Mouse (Mus musculus) urinary bladder, postnatal 25 days (tissue): ENCODE measurements at regions not wholly inside any gene's neighbourhood (a gene's known extent, or its start where the extent isn't known, plus 50 kb on each side); places are given as distances from the start of the nearest gene placed in this dataset.
"Not testable (repeated sequence)": the region's sequence is repeated elsewhere in the genome, so short reads cannot be mapped to it uniquely, and the experiment has no call there.

Source experiments
- DNase-seq: peaks from one replicate; pipeline ENCODE4 v3.0.0; 2022; ENCODE audit warnings: low spot score

DNA sequence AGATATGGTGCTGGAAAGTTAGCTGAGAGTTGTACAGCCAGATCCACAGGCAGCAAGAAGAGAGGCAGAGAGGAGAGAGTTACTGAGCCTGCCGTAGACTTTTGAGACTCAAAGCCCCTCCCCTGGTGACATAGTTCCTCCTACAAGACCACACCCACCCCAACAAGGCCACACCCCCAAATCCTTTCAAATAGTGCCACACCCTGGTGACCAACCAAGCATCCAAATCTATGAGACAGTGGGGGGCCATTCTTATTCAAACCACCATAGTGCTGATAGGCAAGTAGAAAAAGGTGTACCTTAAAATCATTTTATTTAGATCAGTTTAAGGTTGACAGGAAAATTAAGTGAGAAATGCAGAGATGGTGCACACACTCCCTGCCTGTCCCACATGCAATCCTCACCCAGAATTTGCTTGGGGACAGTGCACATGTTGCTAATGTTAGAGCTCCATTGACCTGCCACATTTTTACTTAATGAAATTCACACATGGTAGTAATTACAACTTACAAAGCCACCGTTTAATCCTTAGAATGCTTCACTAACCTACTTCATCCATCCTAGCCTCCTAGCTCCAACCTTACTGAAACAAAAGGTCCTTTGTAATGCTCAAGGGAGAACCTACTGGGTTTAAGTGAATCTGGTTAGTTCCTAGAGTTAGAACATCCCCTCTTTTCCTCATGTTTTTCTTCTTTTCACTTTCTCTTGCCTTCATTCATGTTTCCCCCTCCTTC lies 86.5 kb downstream of the Phlda1 start:
- no peak for DNase-seq

DNA sequence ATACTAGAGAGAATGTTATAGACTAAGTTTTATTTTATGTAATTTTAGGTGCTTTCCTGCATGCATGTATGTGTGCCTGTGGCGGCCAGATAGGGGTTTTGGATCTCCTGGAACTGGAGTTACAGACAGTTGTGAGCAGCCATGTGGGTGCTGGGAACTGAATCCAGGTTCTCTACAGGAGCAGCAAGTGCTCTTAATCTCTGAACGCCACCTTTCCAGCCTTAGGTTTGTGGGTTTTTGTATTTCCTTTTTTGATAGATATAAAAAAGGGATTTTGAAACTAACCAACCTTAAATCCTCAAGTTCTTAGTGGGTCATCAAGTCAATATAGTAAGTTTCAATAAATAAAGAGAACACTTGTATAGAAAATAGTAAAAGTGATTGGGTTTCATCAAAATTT lies 87.2 kb downstream of the Phlda1 start:
- no peak for DNase-seq

DNA sequence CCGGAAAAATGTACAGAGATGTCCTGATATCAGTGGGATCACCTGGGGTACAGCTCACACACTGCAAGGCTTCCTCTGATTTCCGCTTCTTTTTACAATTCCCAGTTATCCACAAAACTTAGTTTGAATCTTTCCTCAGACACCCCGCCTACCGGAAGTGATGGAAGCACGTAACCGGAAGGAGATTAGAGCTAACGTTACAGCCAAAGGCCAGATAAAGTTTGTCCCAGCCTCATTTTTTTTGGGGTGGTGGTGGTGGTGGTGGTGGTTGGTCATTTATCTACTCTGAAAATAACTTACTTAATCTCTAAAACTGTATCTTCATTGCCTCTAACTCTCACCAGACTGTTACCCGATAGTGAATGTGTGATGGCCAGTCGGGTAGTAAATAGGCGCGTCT lies 88.1 kb downstream of the Phlda1 start:
- no peak for DNase-seq

DNA sequence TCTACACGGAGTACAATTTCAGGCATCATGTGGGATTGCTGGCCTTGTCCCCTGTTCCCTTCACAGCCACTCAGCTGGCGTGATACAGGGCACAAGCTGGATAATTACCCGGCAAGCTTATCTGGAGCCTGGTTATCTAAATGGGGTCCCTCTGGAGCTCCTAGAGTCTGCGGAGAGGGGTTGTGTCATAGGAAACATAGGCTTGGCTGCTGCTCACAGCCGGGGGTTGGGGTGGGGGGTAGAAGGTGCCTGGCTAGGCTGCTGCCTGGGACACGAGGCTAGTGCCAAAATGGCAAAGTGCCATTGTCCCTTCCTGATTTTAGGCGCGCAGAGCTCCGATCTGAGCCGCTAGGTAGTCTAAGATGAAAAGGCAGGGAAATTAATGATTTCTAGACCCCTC lies 88.6 kb downstream of the Phlda1 start:
- DNase-seq: no peak

DNA sequence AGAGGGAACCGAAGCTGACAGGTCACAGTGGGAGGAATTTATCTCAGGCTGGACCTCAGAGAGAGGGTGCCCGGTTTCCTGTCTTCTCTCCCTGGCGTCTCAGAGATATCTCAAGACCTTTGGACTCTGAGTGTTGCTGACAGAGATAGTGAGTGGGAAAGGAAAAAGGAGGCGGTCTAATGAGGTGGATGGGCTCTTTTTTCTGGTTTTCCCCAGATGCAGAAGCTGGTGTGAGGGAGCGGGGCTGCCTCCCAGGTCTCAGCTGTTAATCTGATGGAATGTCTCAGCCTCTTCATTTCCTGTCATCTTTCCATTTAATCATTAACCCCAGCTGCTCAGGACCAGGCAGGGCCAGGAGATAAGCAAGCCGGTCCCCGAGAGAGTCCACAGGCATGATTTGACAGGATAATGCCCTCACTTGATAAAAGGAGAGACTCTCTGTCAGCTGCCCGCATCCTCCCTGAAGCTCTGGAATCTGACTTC lies 89.5 kb downstream of the Phlda1 start:
- no peak for DNase-seq

DNA sequence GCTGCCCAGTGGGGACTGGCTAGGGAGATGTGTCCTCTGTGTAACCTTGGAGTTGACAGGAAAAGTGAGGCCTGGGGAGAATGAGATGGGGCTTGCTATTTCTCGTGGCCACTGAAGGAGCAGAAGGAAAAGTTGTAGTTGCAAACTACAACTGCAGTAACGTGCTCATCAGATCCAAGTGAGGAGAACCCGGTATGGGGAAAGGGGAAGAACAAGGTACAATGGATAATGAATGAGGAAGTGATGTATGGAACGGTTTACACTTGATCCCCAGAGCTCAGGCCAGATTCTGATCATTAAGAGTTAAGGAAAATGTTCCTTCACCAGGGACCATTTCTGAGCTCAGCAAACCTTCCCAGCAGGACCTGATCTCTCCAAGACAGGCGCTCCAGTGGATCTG lies 92.6 kb downstream of the Phlda1 start:
- no peak for DNase-seq

DNA sequence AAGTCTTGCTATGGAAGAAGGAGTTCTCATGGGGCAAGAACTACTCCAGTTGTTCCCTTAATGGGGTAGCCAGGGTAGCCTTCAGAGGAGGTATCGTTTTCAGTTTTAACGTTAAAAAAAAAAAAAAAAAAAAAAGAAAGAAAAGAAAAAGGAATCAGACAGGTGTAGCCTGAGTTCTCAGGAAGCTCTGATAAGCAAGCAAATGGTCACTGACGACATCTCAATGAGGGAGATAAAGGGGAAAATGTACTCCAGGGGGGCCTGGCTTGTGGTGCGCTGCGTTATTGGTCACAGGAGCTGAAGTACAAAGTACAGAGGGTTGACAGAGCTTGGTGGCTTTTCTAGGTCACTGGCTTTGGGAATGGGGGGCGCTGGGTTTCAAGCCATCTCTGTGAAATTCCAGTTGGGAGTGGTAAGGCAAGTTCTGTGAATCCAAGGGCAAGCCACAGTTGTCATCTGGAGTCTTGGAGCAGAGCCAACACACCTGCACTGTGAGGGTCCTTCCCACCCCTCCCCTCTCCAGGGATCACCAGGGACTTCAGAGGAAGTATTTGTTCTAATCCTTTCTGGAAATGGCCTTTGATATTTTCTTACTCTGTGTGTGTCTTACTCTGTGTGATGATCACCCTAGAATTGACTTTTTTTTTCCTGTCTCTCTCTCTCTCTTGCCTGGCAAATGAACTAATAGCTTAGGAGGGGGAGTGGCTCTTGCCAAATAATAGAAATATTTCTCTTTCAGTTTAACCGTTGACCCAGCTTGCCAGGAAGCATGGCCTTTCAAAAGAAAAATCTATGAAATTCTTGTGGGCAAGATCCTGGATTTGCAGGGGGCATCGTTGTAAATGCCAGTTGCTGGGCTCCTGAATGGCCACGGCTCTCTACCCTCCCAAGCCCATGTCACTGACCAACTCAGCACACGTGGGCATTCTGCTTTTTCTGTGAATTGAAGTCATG lies 93.5 kb downstream of the Phlda1 start:
- no peak for DNase-seq

DNA sequence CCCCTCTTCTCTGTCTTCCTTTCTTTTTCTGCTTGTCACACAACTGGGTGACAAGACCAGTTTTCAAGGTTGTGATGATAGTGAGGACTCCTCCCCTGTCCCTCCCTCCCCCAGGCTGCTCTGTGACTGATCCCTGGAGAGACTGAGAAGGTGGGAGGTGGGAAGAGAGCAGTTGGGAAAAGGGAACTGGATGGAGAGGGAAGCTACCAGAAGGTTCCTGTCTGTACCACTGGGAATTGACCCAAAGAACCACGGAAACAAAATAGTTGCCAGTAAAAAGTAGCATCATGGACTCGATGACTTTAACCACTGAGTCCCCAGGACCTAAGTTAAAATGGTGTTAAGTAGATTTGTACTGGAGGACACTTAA lies 94.2 kb downstream of the Phlda1 start:
- DNase-seq: no peak

DNA sequence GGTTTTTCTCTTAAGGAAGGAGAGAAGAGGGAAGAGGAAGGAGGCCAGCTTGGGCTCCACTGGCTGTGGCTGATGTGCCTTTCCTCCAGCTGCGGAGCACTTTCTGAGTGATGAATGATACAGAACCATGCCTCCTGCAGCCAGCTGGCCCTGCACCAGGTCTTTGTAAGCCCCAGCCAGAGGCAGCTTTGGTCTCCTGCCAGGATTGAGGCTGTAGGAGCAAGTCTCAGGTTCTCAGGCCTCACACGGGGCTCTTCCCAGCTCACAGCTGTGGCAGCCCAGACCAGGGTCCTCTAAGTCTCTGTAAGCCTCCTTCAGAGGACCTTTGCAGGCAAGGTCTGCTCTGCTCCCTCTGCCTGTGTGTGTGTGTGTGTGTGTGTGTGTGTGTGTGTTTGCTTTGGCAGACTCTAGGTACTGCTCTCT lies 94.6 kb downstream of the Phlda1 start:
- peak; percentile 71 for DNase-seq

DNA sequence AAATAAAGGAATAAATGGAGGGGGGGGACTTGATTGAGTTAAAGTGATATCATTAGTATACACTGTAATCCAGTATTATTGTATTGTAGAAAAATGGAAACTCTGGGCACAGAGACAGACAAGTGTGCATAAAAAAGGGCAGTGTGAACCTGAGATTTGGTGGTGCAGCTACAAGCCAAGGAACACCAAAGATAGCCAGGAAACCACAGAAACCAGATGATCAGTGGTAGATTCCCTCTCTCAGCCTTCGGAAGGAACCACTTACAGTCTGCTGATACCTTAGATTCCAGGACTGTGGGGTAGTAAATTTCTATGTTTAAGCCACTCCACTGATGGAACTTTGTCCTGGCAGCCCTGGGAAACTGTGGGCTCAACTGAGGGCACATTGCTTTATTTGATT lies 97.1 kb downstream of the Phlda1 start:
- DNase-seq: no peak

DNA sequence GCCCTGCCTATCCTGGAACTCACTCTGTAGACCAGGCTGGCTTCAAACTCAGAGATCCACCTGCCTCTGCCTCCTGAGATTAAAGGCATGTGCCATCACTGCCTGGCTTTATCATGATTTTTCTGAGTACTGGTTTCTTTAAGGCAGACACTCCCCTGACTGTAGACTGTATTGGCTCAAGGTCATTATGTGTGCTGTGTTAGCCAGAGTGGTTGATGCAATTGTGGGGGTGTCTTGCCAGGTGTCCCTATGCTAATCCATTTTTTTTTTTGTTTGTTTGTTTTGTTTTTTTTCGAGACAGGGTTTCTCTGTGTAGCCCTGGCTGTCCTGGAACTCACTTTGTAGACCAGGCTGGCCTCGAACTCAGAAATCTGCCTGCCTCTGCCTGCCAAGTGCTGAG lies 101.3 kb downstream of the Phlda1 start:
- not testable (repeated sequence) for DNase-seq

DNA sequence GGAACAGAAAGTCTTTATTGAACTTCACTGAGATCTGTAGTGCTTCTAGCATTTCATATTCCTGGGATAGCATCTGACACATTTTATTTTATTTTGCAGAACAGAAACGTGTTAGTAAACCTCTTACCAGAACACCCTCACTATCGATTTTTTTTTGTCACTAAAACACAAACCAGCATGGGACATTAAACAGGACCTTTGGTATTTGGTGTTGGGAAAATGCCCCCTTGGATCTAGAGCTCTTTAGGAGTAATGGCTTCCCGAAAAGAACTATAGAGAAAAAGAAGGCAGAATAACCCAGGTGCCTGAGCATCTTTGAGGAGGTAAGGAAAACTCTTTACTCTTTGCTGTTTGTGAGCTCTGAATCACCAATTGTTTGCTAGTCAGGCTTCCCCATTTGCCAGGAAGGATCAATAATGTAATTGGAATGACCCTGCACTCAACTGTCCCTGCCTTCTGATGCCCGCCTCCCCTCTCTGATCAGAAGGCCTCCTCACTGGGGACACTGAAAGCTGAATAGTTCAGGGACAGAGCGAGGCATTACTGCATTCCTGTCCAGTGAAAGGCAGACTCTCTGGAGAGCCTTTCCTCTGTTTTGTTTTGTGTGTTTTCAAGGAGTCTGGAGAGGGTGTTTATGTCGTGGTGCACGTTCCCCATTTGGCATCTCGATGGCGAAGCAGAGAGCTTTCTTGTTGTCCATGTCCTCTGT lies 102.5 kb downstream of the Phlda1 start:
- no peak for DNase-seq

DNA sequence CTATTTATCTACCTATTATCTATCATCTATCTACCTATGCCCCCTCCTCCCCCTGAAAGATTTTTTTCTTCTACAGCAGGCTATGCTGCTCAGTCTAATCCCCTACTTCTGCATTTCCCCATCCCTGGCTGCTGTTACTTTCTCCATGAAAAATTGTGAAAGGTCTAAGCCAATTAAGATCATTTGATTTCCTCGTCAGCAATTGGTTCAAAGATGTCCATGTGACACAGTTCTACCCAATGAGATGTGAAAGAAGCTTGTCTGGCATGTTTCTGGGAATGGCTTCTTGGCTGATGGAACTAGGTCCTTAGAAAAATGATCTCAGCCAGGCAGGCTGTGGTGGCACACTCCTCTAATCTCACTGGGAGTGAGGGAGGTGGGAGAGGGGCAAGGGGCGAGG lies 103.8 kb downstream of the Phlda1 start:
- no peak for DNase-seq

DNA sequence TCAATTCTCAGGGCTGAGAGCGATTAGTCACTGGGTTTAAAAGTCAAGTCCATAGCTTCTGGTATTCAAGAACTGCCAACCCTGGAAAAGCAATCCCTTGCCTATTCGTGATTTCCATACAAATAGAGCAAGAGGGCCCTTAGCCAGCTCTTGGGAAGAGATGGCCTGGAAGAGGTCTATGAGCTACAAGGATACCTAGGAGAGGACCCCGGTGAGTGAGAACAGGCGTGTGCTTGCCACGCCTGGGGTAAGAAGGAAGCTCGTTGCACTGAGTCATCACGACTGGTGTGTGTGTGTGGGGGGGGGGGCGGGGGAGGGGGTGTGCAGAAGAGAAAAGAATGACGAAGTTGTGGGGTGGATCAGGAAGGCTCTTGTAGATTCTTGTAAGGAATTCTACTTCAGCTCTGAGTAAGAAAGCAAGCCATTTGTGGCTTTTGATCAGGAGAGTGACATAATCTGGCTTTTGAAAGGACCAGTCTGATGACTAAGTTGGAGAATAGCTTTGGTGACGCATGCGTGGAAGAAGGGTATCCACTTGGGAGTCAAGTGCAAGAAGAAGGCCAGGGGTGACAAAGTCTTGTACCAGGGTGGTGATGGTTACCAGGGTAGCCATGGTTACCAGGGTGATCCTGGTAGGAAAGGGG lies 113.7 kb downstream of the Phlda1 start:
- no peak for DNase-seq

DNA sequence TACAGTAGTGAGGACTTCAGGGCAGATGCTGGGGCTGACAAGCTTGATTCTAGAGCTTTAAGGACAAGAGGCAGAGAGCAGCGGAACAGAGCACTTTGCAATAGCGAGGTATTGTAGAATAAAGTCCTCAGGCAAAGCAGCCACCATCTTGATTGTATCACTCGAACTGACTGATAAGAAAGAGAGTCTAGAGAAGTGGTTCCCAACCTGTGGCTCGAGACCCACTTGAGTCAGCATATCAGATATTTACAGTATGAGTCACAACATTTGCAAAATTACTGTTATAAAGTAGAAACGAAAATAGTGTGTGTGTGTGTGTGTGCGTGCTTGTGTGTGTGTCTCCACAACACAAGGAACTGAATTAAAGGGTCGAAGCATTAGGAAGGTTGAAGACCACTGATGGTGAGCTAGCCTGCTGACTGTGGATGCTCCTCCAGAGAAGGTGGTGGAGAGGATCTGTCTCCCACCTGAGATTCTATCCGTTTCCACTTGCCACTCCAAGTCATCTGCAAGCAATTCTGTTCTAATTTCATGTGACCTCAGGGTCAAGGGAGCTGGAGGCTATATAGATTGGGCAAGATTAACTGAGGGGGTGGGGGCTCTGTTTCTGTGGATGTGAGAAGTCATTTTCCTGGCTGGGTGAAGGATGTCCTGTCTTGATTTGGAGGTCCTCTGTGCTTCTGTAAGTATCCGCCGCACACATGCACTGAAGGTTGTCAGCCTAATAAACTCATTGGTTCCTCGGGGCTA lies 115.0 kb downstream of the Phlda1 start:
- DNase-seq: no peak

DNA sequence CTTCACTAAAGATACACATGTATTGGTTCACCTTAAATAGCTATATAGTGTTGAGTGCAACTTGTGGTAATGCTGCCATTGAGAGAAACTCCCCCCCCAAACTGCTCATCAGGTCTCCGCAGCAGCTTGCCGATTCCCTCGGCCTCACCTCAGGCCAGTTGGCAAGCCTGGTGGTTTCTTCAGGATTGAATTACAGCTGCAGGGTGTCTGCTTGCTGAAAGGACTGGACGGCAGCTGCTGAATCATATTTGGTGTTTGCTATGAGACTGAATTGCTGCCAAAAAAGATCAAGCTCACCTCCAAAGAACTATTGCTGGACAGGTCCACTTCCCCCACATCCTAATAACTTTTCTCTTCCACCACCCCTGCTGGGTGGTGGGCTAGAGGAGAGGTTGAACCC lies 116.7 kb downstream of the Phlda1 start:
- DNase-seq: no peak

DNA sequence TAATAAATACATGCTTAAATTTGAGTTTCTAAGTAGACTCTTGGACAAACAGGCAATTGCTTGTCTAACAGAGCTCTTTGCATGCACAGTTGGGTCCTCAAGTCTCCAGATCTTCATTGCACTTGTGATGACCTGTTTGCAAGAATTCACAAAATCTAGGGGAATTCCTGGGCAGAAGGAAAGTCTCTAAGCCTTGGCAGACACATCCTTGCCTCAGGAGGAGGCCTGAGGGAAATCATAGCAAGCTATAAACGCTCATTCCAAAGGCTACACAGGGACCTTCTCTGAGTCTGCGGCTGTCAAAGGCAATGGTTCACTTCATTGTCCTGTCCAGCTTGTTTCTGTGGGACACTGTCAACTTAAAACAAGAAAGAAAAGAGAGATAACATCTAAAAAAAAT lies 117.9 kb downstream of the Phlda1 start:
- no peak for DNase-seq

DNA sequence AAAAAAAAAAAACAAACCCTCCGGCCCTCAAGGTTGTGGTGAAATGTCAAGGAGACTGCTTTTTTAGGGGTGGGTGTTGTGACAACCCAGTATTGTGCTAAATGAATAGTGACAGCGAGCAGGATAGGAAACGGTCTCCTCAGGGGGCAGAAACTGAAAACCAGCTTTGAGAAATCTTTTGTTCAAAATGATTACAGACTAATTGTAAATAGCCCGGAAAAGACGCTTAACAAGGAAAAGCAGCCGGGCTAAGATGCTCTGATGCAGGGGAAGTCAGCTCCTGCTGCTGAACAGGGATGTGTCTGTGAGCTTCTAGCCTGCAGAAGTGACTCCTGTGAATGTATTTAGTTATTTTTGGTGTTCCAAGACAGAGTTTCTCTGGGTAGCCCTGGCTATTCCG lies 118.5 kb downstream of the Phlda1 start:
- DNase-seq: no peak

DNA sequence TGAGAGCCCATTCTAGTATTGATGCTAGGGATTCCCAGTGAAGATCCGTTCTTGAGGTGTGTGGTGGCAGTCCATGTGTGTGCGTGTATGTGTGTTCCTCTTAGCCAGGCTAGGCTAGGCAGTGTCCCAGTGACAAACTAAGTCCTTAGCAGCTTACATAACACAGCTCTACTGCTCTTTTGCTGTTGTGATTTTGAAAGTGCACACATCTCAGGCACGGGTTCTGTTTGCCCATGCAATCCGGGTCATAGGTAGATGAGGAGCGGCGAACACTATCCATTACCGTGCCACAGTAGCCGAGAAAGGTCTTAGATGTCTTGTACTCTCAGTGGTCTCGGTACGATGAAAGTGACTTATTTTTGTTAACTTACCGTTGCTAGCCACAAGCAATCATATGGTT lies 119.5 kb downstream of the Phlda1 start:
- no peak for DNase-seq

DNA sequence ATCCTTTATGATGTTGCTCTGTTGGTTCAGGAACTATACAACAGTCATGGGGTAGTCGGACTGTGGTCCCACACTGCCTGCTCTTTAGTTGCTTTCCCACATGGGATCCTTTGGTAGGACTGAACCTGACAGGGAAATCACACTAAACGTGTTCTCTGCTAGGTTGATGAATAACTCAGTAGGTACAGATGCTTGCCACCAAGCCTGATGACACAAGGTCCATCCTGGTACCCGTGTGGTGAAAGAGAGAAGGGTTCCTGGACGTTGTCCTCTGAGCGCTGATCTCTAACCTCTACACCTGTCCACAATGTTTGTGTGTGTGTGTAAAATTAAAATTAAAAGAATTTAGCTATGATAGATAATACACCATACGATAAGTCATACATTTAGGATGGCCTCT lies 119.9 kb downstream of the Phlda1 start:
- DNase-seq: no peak

DNA sequence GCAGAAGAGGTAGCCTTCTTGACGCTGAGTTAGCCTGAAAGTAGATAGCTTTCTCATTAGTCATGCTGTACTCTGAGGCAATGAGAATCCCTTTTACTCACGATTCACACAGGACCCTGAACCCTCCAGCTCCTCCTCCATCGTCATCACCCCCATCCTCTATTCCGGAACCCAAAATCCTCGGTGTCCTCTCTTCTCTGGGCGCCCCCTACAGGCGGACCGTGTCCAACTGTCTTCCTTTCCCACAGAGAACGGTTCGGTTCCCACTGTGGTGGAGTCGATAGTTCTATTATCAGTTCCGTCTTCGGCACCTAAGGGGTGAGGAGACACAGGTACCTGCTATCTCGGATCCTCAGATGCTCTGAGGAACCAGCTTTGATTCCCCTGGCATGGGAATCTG lies 130.2 kb downstream of the Phlda1 start:
- DNase-seq: no peak
